Mouse (Mus musculus) lung, postnatal 0 days (tissue): Measurements from ENCODE around the gene Gm9821.
A peak's percentile ranks its signal among the peaks of the same experiment; 100 is the strongest.

Experiments used
- CTCF ChIP-seq: IDR thresholded peaks from 2 replicates; pipeline ENCODE4 v1.5.1; 2016; ENCODE audit warnings: antibody characterized with exemption, mild to moderate bottlenecking
- EP300 ChIP-seq: IDR thresholded peaks from 2 replicates; pipeline ENCODE4 v1.6.1; 2016; ENCODE audit warnings: antibody characterized with exemption, mild to moderate bottlenecking, control low read depth

DNA sequence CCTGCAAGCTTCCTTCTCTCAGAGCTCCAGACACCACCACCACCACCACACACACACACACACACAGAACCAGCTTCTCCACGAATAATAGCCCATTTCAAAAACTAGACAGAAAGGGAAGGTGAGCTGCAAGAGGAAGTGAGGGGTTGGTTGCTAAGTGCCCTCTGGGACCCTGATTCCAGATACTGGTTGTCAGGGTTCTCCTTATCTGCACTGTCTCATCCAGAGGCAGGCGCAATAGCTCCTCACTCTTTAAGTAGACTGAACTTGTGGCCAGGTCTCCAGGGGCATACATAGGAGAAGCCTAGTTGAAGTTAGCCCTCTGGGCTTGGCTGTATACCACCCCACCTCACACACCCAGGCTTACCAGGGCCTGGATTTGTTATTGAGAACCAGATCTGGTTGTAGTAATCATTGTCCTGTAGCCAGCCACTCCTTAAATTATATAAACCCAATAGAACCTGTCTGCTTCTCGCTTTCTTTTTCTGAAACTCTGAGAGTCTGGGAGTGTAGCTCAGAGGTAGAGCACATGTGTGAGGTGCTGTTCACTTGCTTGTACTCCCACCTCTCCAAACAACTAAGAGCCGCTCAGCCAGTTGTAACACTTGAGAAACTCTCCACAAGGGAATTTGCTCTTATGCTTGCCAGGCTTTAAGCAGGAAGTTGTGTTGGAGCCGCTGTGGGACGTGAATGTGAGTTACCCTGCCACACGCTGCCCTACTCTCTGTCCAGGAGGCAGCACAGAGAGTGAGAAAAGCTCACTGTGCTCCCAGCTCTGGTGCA, 32.0 kb upstream of the Gm9821 start:
- TF ChIP-seq CTCF (no peak), EP300 (peak; percentile 30; the same call in 1 of the 2 replicates)
